Mouse (Mus musculus): ENCODE results near the gene Sh3bgr.

The Sh3bgr gene

GRCm38 (mm10) chr16:96199913-96200701 is at the start of gene Sh3bgr:
TSS of gene Sh3bgr (plus strand) at chr16:96200450.
- DNase-seq (ENCODE audit: low spot score), result peak; percentile 25

- no peak for DNase-seq (ENCODE audit: low spot score)
Measured at GRCm38 (mm10) chr16:96150995-96151394, 49.3 kb upstream of the Sh3bgr start.

GRCm38 (mm10) chr16:96151551-96151950 is 48.7 kb upstream of the Sh3bgr start:
- no peak for DNase-seq (ENCODE audit: low spot score)

GRCm38 (mm10) chr16:96154476-96154875 is 45.8 kb upstream of the Sh3bgr start:
- DNase-seq (ENCODE audit: low spot score), result no peak

- DNase-seq (ENCODE audit: low spot score), result no peak
Measured at GRCm38 (mm10) chr16:96156019-96156418, 44.2 kb upstream of the Sh3bgr start.

- no peak for DNase-seq (ENCODE audit: low spot score)
Measured at GRCm38 (mm10) chr16:96157171-96157570, 43.1 kb upstream of the Sh3bgr start.

GRCm38 (mm10) chr16:96158511-96159080 is 41.7 kb upstream of the Sh3bgr start:
- DNase-seq (ENCODE audit: low spot score), result no peak

GRCm38 (mm10) chr16:96159091-96159731 is 41.0 kb upstream of the Sh3bgr start:
- no peak for DNase-seq (ENCODE audit: low spot score)

- DNase-seq (ENCODE audit: low spot score), result no peak
Measured at GRCm38 (mm10) chr16:96159794-96160346, 40.4 kb upstream of the Sh3bgr start.

GRCm38 (mm10) chr16:96160927-96161326 is 39.3 kb upstream of the Sh3bgr start:
- no peak for DNase-seq (ENCODE audit: low spot score)

- DNase-seq (ENCODE audit: low spot score), result no peak
Measured at GRCm38 (mm10) chr16:96161336-96161735, 38.9 kb upstream of the Sh3bgr start.

GRCm38 (mm10) chr16:96165723-96166264 is 34.5 kb upstream of the Sh3bgr start:
- DNase-seq (ENCODE audit: low spot score), result no peak

GRCm38 (mm10) chr16:96168837-96169236 is 31.4 kb upstream of the Sh3bgr start:
- DNase-seq (ENCODE audit: low spot score), result no peak

GRCm38 (mm10) chr16:96173648-96174047 is 26.6 kb upstream of the Sh3bgr start:
- DNase-seq (ENCODE audit: low spot score), result no peak

GRCm38 (mm10) chr16:96175399-96175798 is 24.9 kb upstream of the Sh3bgr start:
- no peak for DNase-seq (ENCODE audit: low spot score)

- DNase-seq (ENCODE audit: low spot score), result no peak
Measured at GRCm38 (mm10) chr16:96179156-96179555, 21.1 kb upstream of the Sh3bgr start.

- no peak for DNase-seq (ENCODE audit: low spot score)
Measured at GRCm38 (mm10) chr16:96187619-96188018, 12.6 kb upstream of the Sh3bgr start.

- DNase-seq (ENCODE audit: low spot score), result peak; percentile 99
Measured at GRCm38 (mm10) chr16:96191531-96192506, 8.4 kb upstream of the Sh3bgr start, which contains the start of gene Lca5l. TSS of gene Lca5l (minus strand) at chr16:96192271.

- no peak for DNase-seq (ENCODE audit: low spot score)
Measured at GRCm38 (mm10) chr16:96200702-96201028, 415 bp downstream of the Sh3bgr start.

GRCm38 (mm10) chr16:96201485-96202232 is 1.4 kb downstream of the Sh3bgr start:
- no peak for DNase-seq (ENCODE audit: low spot score)

- DNase-seq (ENCODE audit: low spot score), result no peak
Measured at GRCm38 (mm10) chr16:96209789-96210188, 9.5 kb downstream of the Sh3bgr start.

Data from urinary bladder, postnatal 10 days (tissue).